Mouse (Mus musculus): ENCODE results near the gene Runx1. TPM values are rescaled to one million over a fixed set of nuclear protein-coding genes. Genes with fewer than 3 reads are reported as not detected.

The Runx1 gene
- polyA plus RNA-seq, 1 experiment from 2014 or later: 2.1 TPM

DNA sequence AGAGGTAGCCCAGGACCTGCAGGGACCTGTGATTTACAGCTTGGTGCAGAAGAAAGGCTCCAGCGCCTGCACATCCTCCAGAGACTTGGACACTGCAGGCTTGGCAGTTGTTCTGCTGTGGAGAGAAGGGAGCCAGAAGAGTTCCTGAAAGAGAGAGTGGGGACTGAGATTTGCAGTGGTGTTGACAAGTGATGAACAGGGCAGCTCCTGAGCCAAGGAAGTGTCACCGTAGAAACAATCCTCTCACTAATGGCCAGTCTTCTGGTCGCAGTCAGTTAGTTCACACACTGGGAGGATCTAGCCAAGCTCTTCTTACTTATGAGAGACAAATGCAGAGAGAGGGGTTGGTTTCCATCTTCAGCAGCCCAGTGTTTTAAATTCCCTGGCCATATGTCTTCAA lies 24.5 kb upstream of the Runx1 start:
- no peaks in the 10 kb centered on the region for H3K4me1 ChIP-seq (replicated peaks)
- H3K4me3 ChIP-seq: no peak overlapping the region
- H3K27ac ChIP-seq: no peak overlapping the region
- no peaks in the 10 kb centered on the region for H3K27me3 ChIP-seq
- H3K36me3 ChIP-seq: no peaks in the 10 kb centered on the region
- ATAC-seq (ENCODE audit: low FRiP score): no peak
- H3K4me2 ChIP-seq: no peak overlapping the region
- no peaks in the 10 kb centered on the region for H3K9me3 ChIP-seq
- H3K9ac ChIP-seq: no peak overlapping the region
- WGBS: 81% methylated on average over 3 of the region's 3 CpGs

DNA sequence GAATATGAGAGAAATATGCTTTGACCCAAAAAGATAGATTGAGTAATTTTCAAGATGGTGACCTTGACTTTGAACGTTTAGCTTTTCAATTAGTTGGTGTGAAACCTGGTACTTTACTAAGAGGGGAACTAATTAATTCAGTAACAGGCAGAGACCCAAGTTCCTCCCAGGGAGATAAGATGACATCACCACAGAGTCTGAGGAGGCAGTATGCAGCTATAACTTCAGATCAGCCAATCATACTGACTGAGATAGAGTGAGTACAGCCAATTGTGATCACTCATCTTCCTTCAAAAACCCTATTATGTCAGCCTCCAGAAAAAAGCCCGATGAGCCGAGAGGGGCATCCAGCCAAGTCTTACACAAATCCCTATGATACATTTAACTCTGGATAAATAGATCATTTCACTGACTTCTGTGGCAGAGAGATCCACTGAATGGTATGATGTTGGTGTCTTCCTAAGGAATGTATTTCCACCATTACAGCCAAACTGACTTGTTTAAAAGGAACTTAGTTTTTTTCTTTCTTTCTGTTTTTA lies 21.9 kb upstream of the Runx1 start:
- no peaks in the 10 kb centered on the region for H3K36me3 ChIP-seq
- no peak overlapping the region for H3K4me2 ChIP-seq
- H3K4me3 ChIP-seq: no peak overlapping the region
- no peak for ATAC-seq (ENCODE audit: low FRiP score)
- no peak overlapping the region for H3K27ac ChIP-seq
- H3K9ac ChIP-seq: no peak overlapping the region
- no peaks in the 10 kb centered on the region for H3K27me3 ChIP-seq
- 81% methylated on average over 3 of the region's 3 CpGs for WGBS
- no peaks in the 10 kb centered on the region for H3K4me1 ChIP-seq (replicated peaks)
- no peaks in the 10 kb centered on the region for H3K9me3 ChIP-seq

DNA sequence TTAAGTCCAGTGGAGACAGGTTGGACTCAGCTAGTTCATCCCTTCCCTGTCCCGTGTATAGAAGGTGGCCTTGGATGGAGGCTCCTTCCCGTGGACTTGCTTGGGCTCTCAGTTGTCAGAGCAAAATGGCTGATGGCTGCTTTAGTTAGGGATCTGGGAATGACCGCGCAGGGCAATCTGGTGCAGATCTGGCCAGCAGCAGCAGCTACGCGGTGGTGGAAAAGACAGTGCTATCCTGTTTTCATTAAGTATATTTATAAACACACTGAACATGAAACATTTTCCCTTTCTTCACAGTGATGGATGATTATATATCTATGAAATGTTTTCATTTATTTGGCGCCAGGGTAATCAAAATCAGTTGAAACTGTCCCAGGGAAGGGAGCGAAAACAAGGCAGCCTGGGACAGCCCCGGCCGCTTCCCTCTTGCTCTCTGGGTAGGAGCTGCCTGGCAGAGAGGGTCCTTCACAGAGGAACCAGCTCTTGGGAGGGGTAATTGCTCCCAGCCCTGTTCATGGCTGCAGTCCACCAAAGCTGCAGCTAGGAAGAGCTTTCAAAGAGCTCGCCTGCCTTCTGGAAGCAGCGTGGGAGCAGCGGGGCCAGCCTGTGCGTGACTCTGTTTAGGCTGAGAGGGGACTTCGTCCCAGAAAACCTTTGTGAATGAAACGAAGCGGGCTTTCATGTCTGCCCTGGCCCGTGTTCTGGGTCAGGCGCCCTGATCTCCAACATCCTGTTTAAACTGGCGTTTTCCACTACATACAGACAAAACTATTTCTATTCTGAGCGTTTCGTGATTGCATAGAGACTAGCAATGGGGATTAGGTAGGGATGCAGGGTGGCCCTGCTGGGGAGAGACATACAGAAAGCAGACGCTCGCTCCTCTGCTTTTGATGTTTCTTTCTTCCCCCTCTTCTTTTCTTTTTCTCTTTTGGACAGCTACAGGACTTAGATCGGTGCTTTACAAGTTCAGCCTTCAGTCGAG lies 19.6 kb upstream of the Runx1 start:
- Histone ChIP-seq H3K4me1 (replicated peaks) (no peaks in the 10 kb centered on the region), H3K9ac (no peak overlapping the region), H3K4me2 (no peak overlapping the region), H3K36me3 (no peaks in the 10 kb centered on the region), H3K27me3 (no peaks in the 10 kb centered on the region), H3K9me3 (no peaks in the 10 kb centered on the region), H3K4me3 (no peak overlapping the region), H3K27ac (no peak overlapping the region)
- WGBS: 62% methylated on average over 26 of the region's 26 CpGs
- no peak for ATAC-seq (ENCODE audit: low FRiP score)

DNA sequence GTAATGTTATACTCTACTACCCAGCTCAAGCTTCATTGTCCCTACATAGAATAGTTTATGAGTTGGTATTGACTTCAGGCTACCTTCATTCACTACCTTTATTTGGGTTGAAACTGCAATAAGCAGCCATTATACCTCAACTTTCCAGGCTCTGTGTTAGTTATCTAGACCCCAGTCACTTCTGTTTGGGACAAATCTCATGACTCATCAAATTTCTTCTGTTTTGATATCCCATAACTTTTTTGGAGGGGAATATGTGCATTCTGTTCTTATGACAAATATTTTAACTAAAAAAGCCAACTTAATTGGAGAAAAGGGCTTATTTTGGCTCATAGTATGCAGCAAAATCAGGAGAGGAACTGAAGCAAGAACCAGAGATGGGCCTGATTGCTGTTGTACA lies 12.8 kb upstream of the Runx1 start:
- no peak for ATAC-seq (ENCODE audit: low FRiP score)
- Histone ChIP-seq H3K27me3 (no peaks in the 10 kb centered on the region), H3K9me3 (no peaks in the 10 kb centered on the region), H3K4me1 (replicated peaks) (no peaks in the 10 kb centered on the region), H3K27ac (no peak overlapping the region), H3K36me3 (no peaks in the 10 kb centered on the region), H3K4me3 (no peak overlapping the region), H3K9ac (no peak overlapping the region), H3K4me2 (no peak overlapping the region)

DNA sequence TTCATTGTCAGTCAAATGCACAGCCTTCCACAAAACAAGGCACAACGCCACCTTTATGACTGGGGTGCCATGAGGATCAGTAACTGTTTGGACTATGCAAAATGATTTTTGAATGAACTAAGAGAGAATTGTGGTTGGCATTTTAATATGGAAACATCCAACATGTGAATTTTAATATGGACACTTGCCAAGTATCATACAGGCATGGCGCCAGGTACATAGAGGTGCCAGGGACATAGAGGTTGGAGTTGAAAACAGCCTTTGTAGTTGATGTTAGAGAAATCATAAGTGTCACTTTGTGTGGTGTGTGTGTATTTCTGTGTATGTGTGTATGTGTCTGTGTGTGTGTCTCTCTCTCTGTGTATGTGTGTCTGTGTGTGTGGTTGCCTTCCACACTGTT lies 5.4 kb upstream of the Runx1 start:
- WGBS: 95% methylated on average over 2 of the region's 2 CpGs

DNA sequence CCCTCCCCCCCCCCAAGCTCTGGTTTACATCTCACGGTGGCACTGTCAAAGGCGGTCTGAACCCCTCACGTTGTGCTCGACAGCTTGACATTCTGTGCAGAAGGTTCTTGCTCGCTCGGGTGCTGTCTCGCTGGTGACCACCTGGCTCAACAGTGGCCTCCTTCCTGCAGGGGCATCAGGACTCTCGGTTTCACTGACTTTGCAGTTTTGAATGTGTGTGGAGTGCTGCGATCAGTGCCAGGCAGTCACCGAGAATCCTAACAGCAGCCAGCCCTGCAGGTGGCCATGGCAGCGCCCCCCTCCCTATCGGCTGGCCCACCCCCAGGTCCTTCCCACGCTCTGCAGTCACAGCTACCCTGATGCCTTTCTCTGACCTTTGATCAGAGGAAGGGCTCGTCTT lies 4.5 kb upstream of the Runx1 start:
- H3K27ac ChIP-seq: no peak overlapping the region
- peak overlapping the region; percentile 4; the same call in 1 of the 2 replicates for H3K4me2 ChIP-seq
- no peak for ATAC-seq (ENCODE audit: low FRiP score)
- H3K27me3 ChIP-seq: 0 out of 2 replicates have a peak, but pooled peaks cover 5% of the 10 kb centered on the region
- H3K9ac ChIP-seq: no peak overlapping the region
- H3K4me3 ChIP-seq: no peak overlapping the region
- no peaks in the 10 kb centered on the region for H3K36me3 ChIP-seq
- H3K4me1 ChIP-seq (replicated peaks): peaks cover 16% of the 10 kb centered on the region
- WGBS: 46% methylated on average over 14 of the region's 14 CpGs
- no peaks in the 10 kb centered on the region for H3K9me3 ChIP-seq

More for the DNA sequence above, 5.4 kb upstream of the Runx1 start:
- H3K4me2 ChIP-seq: no peak overlapping the region
- no peak overlapping the region for H3K9ac ChIP-seq
- H3K9me3 ChIP-seq: no peaks in the 10 kb centered on the region
- no peak for ATAC-seq (ENCODE audit: low FRiP score)
- H3K27ac ChIP-seq: no peak overlapping the region
- peaks cover 16% of the 10 kb centered on the region for H3K4me1 ChIP-seq (replicated peaks)
- H3K27me3 ChIP-seq: 0 out of 2 replicates have a peak, but pooled peaks cover 5% of the 10 kb centered on the region
- H3K4me3 ChIP-seq: no peak overlapping the region
- H3K36me3 ChIP-seq: no peaks in the 10 kb centered on the region

DNA sequence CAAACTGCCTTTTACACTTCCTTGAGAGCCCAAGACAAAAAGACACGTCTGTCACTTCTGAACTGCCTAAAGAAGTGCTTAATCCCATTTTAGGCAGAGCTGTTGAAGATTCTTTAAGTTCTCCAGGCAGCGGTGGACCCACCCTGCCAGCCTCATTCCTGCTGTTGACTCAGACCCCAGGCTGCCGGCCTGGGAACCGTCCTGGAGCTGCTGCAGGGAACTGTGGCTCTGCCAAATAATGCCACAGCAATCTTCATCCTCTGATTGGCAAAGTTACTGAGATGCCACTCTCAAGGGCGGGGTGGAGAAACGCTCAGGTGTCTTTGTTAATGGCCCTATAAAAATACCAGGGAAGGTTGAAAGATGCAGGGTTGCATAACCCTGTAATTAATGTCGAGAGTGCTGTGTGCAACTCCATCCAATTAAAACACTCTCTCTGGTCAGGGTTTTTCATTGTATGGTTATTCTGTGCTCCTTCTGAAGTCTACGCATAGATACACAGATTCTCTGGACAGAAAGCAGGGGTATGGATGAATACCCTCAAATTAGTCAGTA lies 2.4 kb upstream of the Runx1 start:
- H3K9me3 ChIP-seq: no peaks in the 10 kb centered on the region
- no peak overlapping the region for H3K27ac ChIP-seq
- no peak overlapping the region for H3K4me3 ChIP-seq
- no peak overlapping the region for H3K9ac ChIP-seq
- ATAC-seq (ENCODE audit: low FRiP score): no peak
- H3K4me1 ChIP-seq (replicated peaks): peaks cover 20% of the 10 kb centered on the region
- WGBS: 63% methylated on average over 8 of the region's 8 CpGs
- H3K27me3 ChIP-seq: 0 out of 2 replicates have a peak, but pooled peaks cover 5% of the 10 kb centered on the region
- no peak overlapping the region for H3K4me2 ChIP-seq
- H3K36me3 ChIP-seq: no peaks in the 10 kb centered on the region

DNA sequence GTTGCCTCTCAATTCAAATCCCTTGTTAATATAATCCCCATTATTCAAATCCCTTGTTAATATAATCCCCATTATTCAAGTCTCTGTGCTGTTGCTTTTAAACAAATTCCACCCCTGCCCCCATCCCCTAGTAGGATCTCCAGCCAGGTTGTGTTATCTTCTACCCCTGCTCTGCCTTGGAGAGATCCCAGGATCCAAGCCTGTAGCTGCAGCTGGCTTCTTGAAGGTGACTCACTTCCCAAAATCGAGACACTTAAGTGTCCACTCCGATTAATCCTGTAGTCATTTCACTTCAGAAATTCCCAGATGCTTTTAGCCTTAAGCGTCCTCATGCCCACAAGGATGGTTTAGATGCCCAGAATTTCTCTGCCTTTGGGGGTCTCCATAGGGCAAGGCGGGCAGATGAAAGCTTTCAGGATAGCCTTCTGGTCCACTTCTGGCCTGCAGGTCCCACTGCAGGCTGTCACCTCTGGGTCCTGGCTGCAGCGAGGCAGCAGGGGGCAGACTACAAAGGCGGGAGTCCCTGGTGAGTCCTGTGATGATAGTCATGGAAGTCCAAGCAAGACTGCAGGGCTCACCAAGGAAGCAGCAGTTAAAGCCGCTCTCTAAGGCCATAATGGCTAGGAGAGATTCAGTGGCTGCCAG lies 1.8 kb upstream of the Runx1 start:
- no peak overlapping the region for H3K4me3 ChIP-seq
- H3K36me3 ChIP-seq: no peaks in the 10 kb centered on the region
- H3K4me2 ChIP-seq: no peak overlapping the region
- WGBS: 72% methylated on average over 7 of the region's 7 CpGs
- no peak overlapping the region for H3K9ac ChIP-seq
- 0 out of 2 replicates have a peak, but pooled peaks cover 5% of the 10 kb centered on the region for H3K27me3 ChIP-seq
- no peak for ATAC-seq (ENCODE audit: low FRiP score)
- no peak overlapping the region for H3K27ac ChIP-seq
- peaks cover 23% of the 10 kb centered on the region for H3K4me1 ChIP-seq (replicated peaks)
- H3K9me3 ChIP-seq: no peaks in the 10 kb centered on the region

DNA sequence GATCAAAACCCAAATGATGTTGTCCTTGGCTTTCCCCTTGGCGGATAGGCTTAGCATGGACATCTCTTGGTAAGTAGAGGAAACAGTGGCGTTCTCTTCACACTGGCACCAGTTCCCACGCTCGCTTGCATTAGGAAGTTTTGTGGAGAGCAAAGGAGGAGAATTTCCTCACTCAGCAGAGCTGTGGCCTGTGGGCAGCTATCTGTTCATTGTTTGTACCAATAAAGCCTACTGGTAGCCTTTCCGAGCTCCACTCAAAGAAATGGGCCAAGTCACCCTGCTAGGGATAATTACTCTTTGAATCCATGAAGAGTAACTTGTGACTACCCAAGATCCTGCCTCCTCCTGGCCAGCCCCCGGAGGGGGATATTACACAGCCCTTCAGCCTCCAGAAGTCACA lies 734 bp upstream of the Runx1 start:
- peaks cover 30% of the 10 kb centered on the region for H3K4me1 ChIP-seq (replicated peaks)
- no peak overlapping the region for H3K9ac ChIP-seq
- H3K4me3 ChIP-seq: no peak overlapping the region
- ATAC-seq (ENCODE audit: low FRiP score): no peak
- no peaks in the 10 kb centered on the region for H3K36me3 ChIP-seq
- H3K4me2 ChIP-seq: no peak overlapping the region
- H3K9me3 ChIP-seq: no peaks in the 10 kb centered on the region
- no peak overlapping the region for H3K27ac ChIP-seq
- 88% methylated on average over 6 of the region's 6 CpGs for WGBS
- 0 out of 2 replicates have a peak, but pooled peaks cover 5% of the 10 kb centered on the region for H3K27me3 ChIP-seq

DNA sequence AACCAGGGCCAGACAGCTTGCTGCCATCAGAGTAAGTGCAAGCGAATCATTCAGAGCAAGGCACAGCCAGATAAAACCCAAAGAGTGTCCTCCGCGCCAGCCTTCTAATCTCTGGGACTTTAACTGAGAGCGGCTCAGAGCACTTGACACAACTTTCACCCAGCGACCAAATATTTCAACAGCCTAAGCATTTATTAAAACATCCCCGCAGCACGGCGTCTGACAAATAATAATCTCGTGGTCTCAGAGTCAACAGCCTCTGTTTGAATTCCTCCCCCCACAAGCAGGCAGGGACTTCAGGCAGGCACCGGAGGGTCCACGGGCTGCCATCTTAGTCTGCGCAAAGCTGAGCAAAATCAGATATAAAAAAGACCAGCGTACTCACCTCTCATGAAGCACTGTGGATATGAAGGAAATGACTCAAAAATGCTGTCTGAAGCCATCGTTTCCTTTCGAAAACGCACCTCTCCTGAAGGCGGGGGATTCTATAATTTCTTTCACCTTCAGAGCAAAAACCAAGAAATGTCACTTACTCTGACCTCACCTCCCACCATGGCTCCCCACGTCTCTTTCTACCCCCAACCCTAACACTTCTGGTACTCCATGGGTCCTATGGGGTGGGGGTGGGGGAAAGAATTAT lies 625 bp downstream of the Runx1 start:
- Histone ChIP-seq H3K36me3 (no peaks in the 10 kb centered on the region), H3K27me3 (0 out of 2 replicates have a peak, but pooled peaks cover 5% of the 10 kb centered on the region), H3K27ac (no peak overlapping the region), H3K9me3 (no peaks in the 10 kb centered on the region), H3K9ac (no peak overlapping the region), H3K4me2 (no peak overlapping the region), H3K4me1 (replicated peaks) (peaks cover 25% of the 10 kb centered on the region; the same call in 1 of the 2 replicates), H3K4me3 (no peak overlapping the region)
- WGBS: 91% methylated on average over 18 of the region's 18 CpGs
- no peak for ATAC-seq (ENCODE audit: low FRiP score)

DNA sequence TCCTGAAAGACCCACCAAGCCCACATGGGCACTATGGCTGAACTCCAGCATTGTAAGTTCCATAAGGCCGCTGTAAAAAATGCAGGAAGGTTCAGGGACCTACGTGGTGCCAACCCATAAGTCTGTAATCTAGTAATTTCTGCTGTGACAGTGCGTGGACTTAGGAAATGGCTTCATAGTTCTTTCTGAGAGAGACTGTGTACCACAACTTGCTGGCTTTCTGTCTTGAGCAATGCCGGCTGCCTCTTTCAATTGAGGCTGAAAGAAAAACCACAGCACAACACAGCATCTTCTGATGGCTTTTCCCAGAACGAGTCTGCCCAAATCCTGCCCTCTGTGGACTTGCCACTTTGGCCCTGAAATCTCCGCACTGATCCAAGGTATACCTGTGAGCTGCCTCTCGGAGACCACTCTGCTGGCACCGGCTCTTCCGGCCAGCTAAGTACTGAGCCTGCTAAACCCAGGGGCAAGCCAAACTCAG lies 1.2 kb downstream of the Runx1 start:
- no peaks in the 10 kb centered on the region for H3K9me3 ChIP-seq
- peaks cover 21% of the 10 kb centered on the region; the same call in 1 of the 2 replicates for H3K4me1 ChIP-seq (replicated peaks)
- no peak overlapping the region for H3K4me2 ChIP-seq
- WGBS: 93% methylated on average over 9 of the region's 9 CpGs
- H3K9ac ChIP-seq: no peak overlapping the region
- H3K27ac ChIP-seq: no peak overlapping the region
- no peak for ATAC-seq (ENCODE audit: low FRiP score)
- H3K4me3 ChIP-seq: no peak overlapping the region
- H3K27me3 ChIP-seq: 0 out of 2 replicates have a peak, but pooled peaks cover 5% of the 10 kb centered on the region
- no peaks in the 10 kb centered on the region for H3K36me3 ChIP-seq

Measured in hindbrain, embryonic 13.5 days (tissue).